Mouse (Mus musculus) lung, adult 2 months (tissue): Measurements from ENCODE around the gene Ddx25.

Source experiments
- CTCF ChIP-seq: fragments of 200-500 bp; IDR thresholded peaks from 2 replicates; pipeline ENCODE4 v1.5.1; 2011; ENCODE audit warnings: mild to moderate bottlenecking, low read length, control low read depth; ENCODE audit not compliant: insufficient read depth
- POLR2A ChIP-seq: fragments of 200-500 bp; IDR thresholded peaks from 2 replicates; pipeline ENCODE4 v1.6.1; 2011; ENCODE audit warnings: low read depth, mild to moderate bottlenecking, control low read depth, low read length, borderline replicate concordance; ENCODE audit errors: extremely low read depth

- TF ChIP-seq CTCF (no peak), POLR2A (no peak)
Observed at GRCm38 (mm10) chr9:35567995-35568394, 9.7 kb upstream of the Ddx25 start.
